Comparison of ENCODE assay signal across 11 mouse cellular contexts in genomic region chr11:89932231-89932865, GRCm38 (mm10).
DNase-seq lines count a peak whose midpoint lies in the region; ATAC-seq lines count a peak whose summit lies in the region.
"Had no signal": no experiment of that assay in that cellular context is flagged by ENCODE, and none has a peak within 500 bp of the region (broad histone marks: within the 10 kb centered on the region; RNA-seq: fewer than 3 reads in every experiment).

No protein-coding gene starts in this region.

- no peak overlapping the region for H3K4me2 ChIP-seq in forebrain, embryonic 15.5 days (replicated peaks)
- H3K4me2 ChIP-seq in neural tube, embryonic 13.5 days, result no peak overlapping the region
- H3K4me2 ChIP-seq in neural tube, embryonic 15.5 days, result no peak overlapping the region
- H3K4me2 ChIP-seq in midbrain, embryonic 11.5 days, result no peak overlapping the region
- H3K4me2 ChIP-seq: lung, embryonic 14.5 days had no signal

- DNase-seq in forebrain, embryonic 10.5 days (ENCODE audit: extremely low spot score, low spot score), result peak; percentile 15
- DNase-seq in left cerebral cortex, postnatal 10 days (ENCODE audit: extremely low spot score in 1 of 2, low spot score in 2 of 2), result peak; percentile 30 to 50
- no peak for DNase-seq in gastrocnemius, postnatal 36 days
- DNase-seq in midbrain, embryonic 11.5 days (ENCODE audit: low spot score, missing footprints), result no peak
- DNase-seq: heart, postnatal 36 days; lung, embryonic 14.5 days; thymus, adult 2 months had no signal

- no peak overlapping the region for H3K27ac ChIP-seq in forebrain, embryonic 10.5 days
- no peak overlapping the region for H3K27ac ChIP-seq in forebrain, embryonic 15.5 days (replicated peaks)
- 0 out of 2 replicates have a peak overlapping the region, but pooled peaks have one; percentile 6 for H3K27ac ChIP-seq in neural tube, embryonic 13.5 days (replicated peaks)
- H3K27ac ChIP-seq in neural tube, embryonic 15.5 days (replicated peaks), result no peak overlapping the region; the same call in 1 of the 2 replicates
- no peak overlapping the region for H3K27ac ChIP-seq in midbrain, embryonic 11.5 days (ENCODE audit: low read depth, low read length)

- intact Hi-C loops in left cerebral cortex, postnatal 10 days (cut with DNase I), result no loop called here
- intact Hi-C loops in gastrocnemius, postnatal 36 days (cut with DNase I), result no loop called here

- WGBS in forebrain, embryonic 10.5 days, result 32% methylated on average over 8 of the region's 8 CpGs
- 13% methylated on average over 8 of the region's 8 CpGs for WGBS in forebrain, embryonic 15.5 days
- WGBS in neural tube, embryonic 13.5 days, result 44% methylated on average over 8 of the region's 8 CpGs
- WGBS in neural tube, embryonic 15.5 days, result 42% methylated on average over 8 of the region's 8 CpGs
- 72% methylated on average over 8 of the region's 8 CpGs for WGBS in midbrain, embryonic 11.5 days

- H3K36me3 ChIP-seq in forebrain, embryonic 10.5 days (replicated peaks), result no peaks in the 10 kb centered on the region
- no peaks in the 10 kb centered on the region for H3K36me3 ChIP-seq in forebrain, embryonic 15.5 days
- no peaks in the 10 kb centered on the region for H3K36me3 ChIP-seq in neural tube, embryonic 13.5 days
- no peaks in the 10 kb centered on the region for H3K36me3 ChIP-seq in neural tube, embryonic 15.5 days
- H3K36me3 ChIP-seq in midbrain, embryonic 11.5 days (ENCODE audit: control insufficient read depth, insufficient read depth, low read length), result no peaks in the 10 kb centered on the region

- no peak overlapping the region for H3K9ac ChIP-seq in forebrain, embryonic 15.5 days (replicated peaks)
- H3K9ac ChIP-seq in neural tube, embryonic 13.5 days, result no peak overlapping the region
- H3K9ac ChIP-seq in neural tube, embryonic 15.5 days (replicated peaks), result no peak overlapping the region
- no peak overlapping the region for H3K9ac ChIP-seq in midbrain, embryonic 11.5 days (ENCODE audit: low read length)
- H3K9ac ChIP-seq: lung, embryonic 14.5 days had no signal

- H3K4me3 ChIP-seq in forebrain, embryonic 10.5 days, result no peak overlapping the region
- H3K4me3 ChIP-seq in forebrain, embryonic 15.5 days, result no peak overlapping the region
- no peak overlapping the region for H3K4me3 ChIP-seq in neural tube, embryonic 13.5 days
- H3K4me3 ChIP-seq in neural tube, embryonic 15.5 days (replicated peaks), result no peak overlapping the region
- H3K4me3 ChIP-seq in midbrain, embryonic 11.5 days (ENCODE audit: low read depth, low read length), result no peak overlapping the region

- no peaks in the 10 kb centered on the region for H3K9me3 ChIP-seq in forebrain, embryonic 10.5 days
- no peaks in the 10 kb centered on the region for H3K9me3 ChIP-seq in forebrain, embryonic 15.5 days
- no peaks in the 10 kb centered on the region for H3K9me3 ChIP-seq in neural tube, embryonic 13.5 days
- no peaks in the 10 kb centered on the region for H3K9me3 ChIP-seq in neural tube, embryonic 15.5 days (replicated peaks)
- H3K9me3 ChIP-seq in midbrain, embryonic 11.5 days (ENCODE audit: control insufficient read depth, low read length), result no peaks in the 10 kb centered on the region

- peaks cover 20% of the 10 kb centered on the region for H3K4me1 ChIP-seq in forebrain, embryonic 10.5 days
- peaks cover 16% of the 10 kb centered on the region for H3K4me1 ChIP-seq in forebrain, embryonic 15.5 days
- H3K4me1 ChIP-seq in neural tube, embryonic 13.5 days (replicated peaks), result peaks cover 16% of the 10 kb centered on the region
- peaks cover 15% of the 10 kb centered on the region for H3K4me1 ChIP-seq in neural tube, embryonic 15.5 days
- no peaks in the 10 kb centered on the region for H3K4me1 ChIP-seq in midbrain, embryonic 11.5 days (ENCODE audit: control insufficient read depth, insufficient read depth, low read length)

- H3K27me3 ChIP-seq in forebrain, embryonic 10.5 days (ENCODE audit: poor library complexity, severe bottlenecking), result peaks cover 49% of the 10 kb centered on the region
- 0 out of 2 replicates have a peak, but pooled peaks cover 3% of the 10 kb centered on the region for H3K27me3 ChIP-seq in forebrain, embryonic 15.5 days
- H3K27me3 ChIP-seq in neural tube, embryonic 13.5 days, result no peaks in the 10 kb centered on the region
- no peaks in the 10 kb centered on the region for H3K27me3 ChIP-seq in neural tube, embryonic 15.5 days (replicated peaks)
- H3K27me3 ChIP-seq in midbrain, embryonic 11.5 days (ENCODE audit: control insufficient read depth, insufficient read depth, low read length), result no peaks in the 10 kb centered on the region

- ATAC-seq in forebrain, embryonic 15.5 days (replicated peaks), result no peak
- ATAC-seq in neural tube, embryonic 13.5 days (ENCODE audit: low read depth), result no peak
- no peak for ATAC-seq in neural tube, embryonic 15.5 days (ENCODE audit: low FRiP score)
- no peak for ATAC-seq in megakaryocyte-erythroid progenitor cell, adult 5-6 weeks (replicated peaks; ENCODE audit: low FRiP score, low TSS enrichment, poor library complexity, severe bottlenecking)
- no peak for ATAC-seq in midbrain, embryonic 11.5 days (ENCODE audit: low FRiP score)

Comparison
In these comparisons a context has a peak if more than half of its experiments do, and no peak if none do; other contexts are left out.
1. DNase-seq: peak in forebrain, embryonic 10.5 days (single experiment) and left cerebral cortex, postnatal 10 days (2 of 2); none in gastrocnemius, postnatal 36 days (0 of 2) and midbrain, embryonic 11.5 days (single experiment).